In genomic region chr2:84523103-84523865, GRCm38 (mm10) we compare ENCODE assay signal across 20 mouse cellular contexts. TPM values are rescaled to one million over a fixed set of nuclear protein-coding genes. Genes with fewer than 3 reads are reported as not detected.
DNase-seq lines count a peak whose midpoint lies in the region; ATAC-seq and TF ChIP-seq lines count a peak whose summit lies in the region.
"Had no signal": no experiment of that assay in that cellular context is flagged by ENCODE, and none has a peak within 500 bp of the region (broad histone marks: within the 10 kb centered on the region; RNA-seq: fewer than 3 reads in every experiment).

No protein-coding gene starts in this region.

- no peak for TF ChIP-seq CTCF in testis, adult 2 months (IDR thresholded peaks at IDR 0.05; ENCODE audit: control insufficient read depth, insufficient read depth, insufficient replicate concordance, low read depth, low read length)
- TF ChIP-seq CTCF in bone marrow macrophage, adult 2 months (IDR thresholded peaks at IDR 0.05; ENCODE audit: low read depth, low read length): no peak

- DNase-seq in heart, adult 11 months: peak; percentile 65
- no peak for DNase-seq in heart, postnatal 25 days (ENCODE audit: low spot score)
- DNase-seq in testis, postnatal 10 days (ENCODE audit: low spot score): no peak
- DNase-seq in urinary bladder, postnatal 14 days (ENCODE audit: low spot score): no peak
- no peak for DNase-seq in left cerebral cortex, postnatal 4 days
- DNase-seq: B cell, adult 2 months; cerebellum, adult 2 months; heart, adult 18-20 months; kidney, adult 9 months; liver, embryonic 13.5 days; right cerebral cortex, adult 18-20 months had no signal

- no peaks in the 10 kb centered on the region for H3K27me3 ChIP-seq in testis, adult 2 months (ENCODE audit: control insufficient read depth, insufficient read depth, low read length)
- no peaks in the 10 kb centered on the region for H3K27me3 ChIP-seq in midbrain, embryonic 15.5 days (replicated peaks)
- H3K27me3 ChIP-seq: embryonic facial prominence, embryonic 13.5 days; liver, embryonic 13.5 days; megakaryocyte, embryonic 14.5 days had no signal

- no peaks in the 10 kb centered on the region for H3K36me3 ChIP-seq in testis, adult 2 months (ENCODE audit: control insufficient read depth, insufficient read depth, low read length)
- no peaks in the 10 kb centered on the region for H3K36me3 ChIP-seq in midbrain, embryonic 15.5 days (replicated peaks)
- H3K36me3 ChIP-seq: embryonic facial prominence, embryonic 13.5 days; liver, embryonic 13.5 days had no signal

- peak overlapping the region; percentile 26; the same call in 1 of the 2 replicates for H3K27ac ChIP-seq in testis, adult 2 months (ENCODE audit: control insufficient read depth, insufficient read depth, low read depth, low read length)
- peak overlapping the region; percentile 83 for H3K27ac ChIP-seq in bone marrow macrophage, adult 2 months (ENCODE audit: insufficient read depth, low read depth, low read length)
- no peak overlapping the region for H3K27ac ChIP-seq in midbrain, embryonic 15.5 days
- H3K27ac ChIP-seq: embryonic facial prominence, embryonic 13.5 days; hindbrain, postnatal 0 days; layer of hippocampus, adult 2 months; liver, embryonic 13.5 days had no signal

- peaks cover 3% of the 10 kb centered on the region; the same call in 1 of the 2 replicates for H3K4me1 ChIP-seq in testis, adult 2 months (ENCODE audit: control insufficient read depth, insufficient read depth, low read length)
- peaks cover 37% of the 10 kb centered on the region for H3K4me1 ChIP-seq in bone marrow macrophage, adult 2 months (ENCODE audit: control insufficient read depth, insufficient read depth, low read length)
- H3K4me1 ChIP-seq in midbrain, embryonic 15.5 days: no peaks in the 10 kb centered on the region

- H3K9me3 ChIP-seq in midbrain, embryonic 15.5 days: no peaks in the 10 kb centered on the region
- H3K9me3 ChIP-seq: embryonic facial prominence, embryonic 13.5 days; liver, embryonic 13.5 days; megakaryocyte, embryonic 14.5 days had no signal

- intact Hi-C loops in heart, postnatal 25 days (cut with DNase I): no loop called here
- intact Hi-C loops in left cerebral cortex, postnatal 4 days (cut with DNase I): no loop called here

- ATAC-seq in midbrain, embryonic 15.5 days (replicated peaks): no peak
- ATAC-seq: forebrain, embryonic 16.5 days; hindbrain, postnatal 0 days; midbrain, embryonic 16.5 days had no signal

- no peak for TF ChIP-seq POLR2A in testis, adult 2 months (IDR thresholded peaks at IDR 0.05; ENCODE audit: control insufficient read depth, low read depth, low read length)
- no peak for TF ChIP-seq POLR2A in bone marrow macrophage, adult 2 months (IDR thresholded peaks at IDR 0.05; ENCODE audit: borderline replicate concordance, low read depth, low read length)

- no peak overlapping the region for H3K4me2 ChIP-seq in midbrain, embryonic 15.5 days
- H3K4me2 ChIP-seq: embryonic facial prominence, embryonic 13.5 days; liver, embryonic 13.5 days had no signal

- 83% methylated on average over 6 of the region's 6 CpGs for WGBS in midbrain, embryonic 15.5 days

- no peak overlapping the region for H3K4me3 ChIP-seq in testis, adult 2 months (ENCODE audit: control insufficient read depth, low read depth, low read length)
- H3K4me3 ChIP-seq in bone marrow macrophage, adult 2 months (ENCODE audit: insufficient read depth, low read length): no peak overlapping the region
- no peak overlapping the region for H3K4me3 ChIP-seq in midbrain, embryonic 15.5 days
- H3K4me3 ChIP-seq: embryonic facial prominence, embryonic 13.5 days; layer of hippocampus, adult 2 months; liver, embryonic 13.5 days; megakaryocyte, embryonic 14.5 days had no signal

- H3K9ac ChIP-seq in midbrain, embryonic 15.5 days: no peak overlapping the region
- H3K9ac ChIP-seq: embryonic facial prominence, embryonic 13.5 days; liver, embryonic 13.5 days had no signal

RNA-seq across cellular contexts. Expression of gene Tfpi, which starts 46.7 kb away (rescaled TPM):
- total RNA-seq in heart, postnatal 25 days (2021): 10 to 100 TPM; 51.3 to 57.6 TPM
- polyA plus RNA-seq in testis, adult 2 months (2012; rRNA removed): 1.2 and 1.5 TPM in 2 replicates
- polyA plus RNA-seq in bone marrow macrophage, adult 2 months (2012; ENCODE audit: insufficient read depth, insufficient read length, missing spikeins): 21.5 and 25.5 TPM in 2 replicates
- 17.3 and 19.0 TPM in 2 replicates for polyA plus RNA-seq in midbrain, embryonic 15.5 days (2015; fragmentation: Nextera tagmentation; extraction: Ambion mirVana)
- total RNA-seq in left cerebral cortex, postnatal 4 days (2021): 10 to 100 TPM in 1 of 2 experiments, 1 to 10 TPM in 1; 9.3 to 10.3 TPM
